Mouse (Mus musculus): Measurements from ENCODE around the gene Asic3. TPM values are rescaled to one million over a fixed set of nuclear protein-coding genes. Genes with fewer than 3 reads are reported as not detected.

Asic3 gene
- total RNA-seq, 2 experiments from 2014 or later, result 0.47 to 0.54 TPM

GRCm38 (mm10) chr5:24427285-24427633 is 14.1 kb downstream of the Asic3 start:
- no peak for TF ChIP-seq CTCF (IDR thresholded peaks at IDR 0.05)
- no peak overlapping the region for H3K27ac ChIP-seq
- DNase-seq, result no peak
- intact Hi-C loops (cut with DNase I), result loop anchor here (2.0 kb wide), 1 partner anchor 18 kb away; the partner anchor contains the start of gene Fastk
- H3K4me3 ChIP-seq, result no peak overlapping the region

GRCm38 (mm10) chr5:24427981-24428402 is 14.8 kb downstream of the Asic3 start:
- no peak for DNase-seq
- intact Hi-C loops (cut with DNase I), result loop anchor here (2.0 kb wide), 1 partner anchor 17 kb away; the partner anchor contains the start of gene Fastk
- no peak for TF ChIP-seq CTCF (IDR thresholded peaks at IDR 0.05)
- no peak overlapping the region for H3K27ac ChIP-seq
- no peak overlapping the region for H3K4me3 ChIP-seq

GRCm38 (mm10) chr5:24428596-24428995 is 15.4 kb downstream of the Asic3 start:
- intact Hi-C loops (cut with DNase I), result no loop called here
- Histone ChIP-seq H3K4me3 (no peak overlapping the region), H3K27ac (no peak overlapping the region)
- no peak for DNase-seq
- no peak for TF ChIP-seq CTCF (IDR thresholded peaks at IDR 0.05)

GRCm38 (mm10) chr5:24433993-24434392 is 20.8 kb downstream of the Asic3 start:
- TF ChIP-seq CTCF (IDR thresholded peaks at IDR 0.05), result no peak
- Histone ChIP-seq H3K4me3 (no peak overlapping the region), H3K27ac (no peak overlapping the region)
- no peak for DNase-seq
- intact Hi-C loops (cut with DNase I), result no loop called here

- Histone ChIP-seq H3K27ac (no peak overlapping the region), H3K4me3 (no peak overlapping the region)
- DNase-seq, result no peak
- no peak for TF ChIP-seq CTCF (IDR thresholded peaks at IDR 0.05)
- intact Hi-C loops (cut with DNase I), result no loop called here
These were observed 28.0 kb downstream of the Asic3 start for GRCm38 (mm10) chr5:24441187-24441586.

GRCm38 (mm10) chr5:24442029-24442428 is 28.8 kb downstream of the Asic3 start:
- H3K4me3 ChIP-seq, result no peak overlapping the region
- no peak for DNase-seq
- intact Hi-C loops (cut with DNase I), result no loop called here
- no peak overlapping the region for H3K27ac ChIP-seq
- no peak for TF ChIP-seq CTCF (IDR thresholded peaks at IDR 0.05)

- no peak for TF ChIP-seq CTCF (IDR thresholded peaks at IDR 0.05)
- DNase-seq, result no peak
- Histone ChIP-seq H3K4me3 (no peak overlapping the region; the same call in 1 of the 2 replicates), H3K27ac (no peak overlapping the region)
- intact Hi-C loops (cut with DNase I), result no loop called here
These were observed 30.0 kb downstream of the Asic3 start for GRCm38 (mm10) chr5:24443204-24443603.

GRCm38 (mm10) chr5:24443927-24444326 is 30.7 kb downstream of the Asic3 start:
- peak overlapping the region; percentile 79 for H3K4me3 ChIP-seq
- no peak for DNase-seq
- peak overlapping the region; percentile 98 for H3K27ac ChIP-seq
- intact Hi-C loops (cut with DNase I), result loop anchor here (2.0 kb wide), 1 partner anchor 17 kb away; no protein-coding TSS in a partner anchor
- TF ChIP-seq CTCF (IDR thresholded peaks at IDR 0.05), result no peak

- peak; percentile 97 for DNase-seq
- intact Hi-C loops (cut with DNase I), result loop anchor here (2.0 kb wide), 1 partner anchor 18 kb away; no protein-coding TSS in a partner anchor
- peak within 1 kb of the TSS; percentile 79 for H3K4me3 ChIP-seq
These were observed 31.7 kb downstream of the Asic3 start, which contains the start of gene Fastk for GRCm38 (mm10) chr5:24444746-24445427. Gene Fastk (minus strand): TSS chr5:24445287.

GRCm38 (mm10) chr5:24445428-24446080 is 32.4 kb downstream of the Asic3 start:
- intact Hi-C loops (cut with DNase I), result loop anchor here (2.0 kb wide), 1 partner anchor 19 kb away; no protein-coding TSS in a partner anchor
- H3K4me3 ChIP-seq, result peak overlapping the region; percentile 79
- peak; percentile 41 for DNase-seq
- peak; percentile 1; the same call in 1 of the 2 replicates for TF ChIP-seq CTCF (IDR thresholded peaks at IDR 0.05)
- H3K27ac ChIP-seq, result peak overlapping the region; percentile 98

More at GRCm38 (mm10) chr5:24444746-24445427, 31.7 kb downstream of the Asic3 start, which contains the start of gene Fastk:
- peak within 1 kb of the TSS; percentile 98 for H3K27ac ChIP-seq
- no peak for TF ChIP-seq CTCF (IDR thresholded peaks at IDR 0.05)

GRCm38 (mm10) chr5:24446630-24447029 is 33.4 kb downstream of the Asic3 start:
- intact Hi-C loops (cut with DNase I), result no loop called here
- H3K4me3 ChIP-seq, result no peak overlapping the region
- H3K27ac ChIP-seq, result peak overlapping the region; percentile 98; the same call in 1 of the 2 replicates
- no peak for DNase-seq
- TF ChIP-seq CTCF (IDR thresholded peaks at IDR 0.05), result no peak

- intact Hi-C loops (cut with DNase I), result no loop called here
- no peak for TF ChIP-seq CTCF (IDR thresholded peaks at IDR 0.05)
- peak within 1 kb of the TSS; percentile 80 for H3K4me3 ChIP-seq
- peak; percentile 90 for DNase-seq
- peak within 1 kb of the TSS; percentile 98 for H3K27ac ChIP-seq
These were observed 34.6 kb downstream of the Asic3 start, which contains the start of gene Tmub1 for GRCm38 (mm10) chr5:24447624-24448298. Gene Tmub1 (minus strand): TSS chr5:24447854.

Measured in gastrocnemius, adult 2 months (tissue).